Mouse (Mus musculus) forebrain, embryonic 15.5 days (tissue): ENCODE results near the gene Gm3045. TPM values are rescaled to one million over a fixed set of nuclear protein-coding genes. Genes with fewer than 3 reads are reported as not detected.
A peak's percentile ranks its signal among the peaks of the same experiment; 100 is the strongest.

Experiments
- ATAC-seq: fragments of 200-750 bp; cut with Nextera tagmentation; replicated peaks from 2 replicates; pipeline ENCODE4 v1.8.0; 2017; ENCODE audit warnings: mild to moderate bottlenecking, moderate TSS enrichment, moderate library complexity
- H3K27ac ChIP-seq: fragments of 300-500 bp; sonication (generic); replicated peaks from 2 replicates; pipeline ENCODE4 v1.5.1; 2015; ENCODE audit warnings: mild to moderate bottlenecking, inconsistent platforms
- H3K27me3 ChIP-seq: fragments of 300-500 bp; sonication (generic); 2 replicates; pipeline ENCODE4 v1.6.1; 2015; ENCODE audit warnings: inconsistent platforms
- H3K36me3 ChIP-seq: fragments of 300-500 bp; sonication (generic); 2 replicates; pipeline ENCODE4 v1.6.1; 2015; ENCODE audit warnings: mild to moderate bottlenecking, inconsistent platforms
- H3K4me1 ChIP-seq: fragments of 300-500 bp; sonication (generic); 2 replicates; pipeline ENCODE4 v1.6.1; 2015; ENCODE audit warnings: inconsistent platforms
- H3K4me2 ChIP-seq: fragments of 300-500 bp; sonication (generic); replicated peaks from 2 replicates; pipeline ENCODE4 v1.6.1; 2015; ENCODE audit warnings: mild to moderate bottlenecking, inconsistent platforms
- H3K4me3 ChIP-seq: fragments of 300-500 bp; sonication (generic); 2 replicates; pipeline ENCODE4 v1.5.1; 2015; ENCODE audit warnings: mild to moderate bottlenecking, inconsistent platforms
- H3K9ac ChIP-seq: fragments of 300-500 bp; sonication (generic); replicated peaks from 2 replicates; pipeline ENCODE4 v1.6.1; 2015; ENCODE audit warnings: mild to moderate bottlenecking, inconsistent platforms
- H3K9me3 ChIP-seq: fragments of 300-500 bp; sonication (generic); 2 replicates; pipeline ENCODE4 v1.6.1; 2016; ENCODE audit warnings: inconsistent platforms
- WGBS: fragments of 180-500 bp; shearing (Covaris S2); methylation state at CpG from one replicate; pipeline ENCODE4 v1.1.7; 2015; ENCODE audit warnings: mixed read lengths; 5-methylcytosine and 5-hydroxymethylcytosine counted together
- polyA plus RNA-seq: library from polyadenylated mRNA; unstranded; fragments of >200 nt; fragmentation: Nextera tagmentation; extraction: Ambion mirVana; gene quantifications from 2 replicates; pipeline ENCODE4 v1.2.1, GENCODE M21; 2015

Gm3045 gene
- polyA plus RNA-seq, 1 experiment from 2014 or later = not detected

- H3K4me1 ChIP-seq = peaks cover 8% of the 10 kb centered on the region
- WGBS = 89% methylated on average over 3 of the region's 3 CpGs
- H3K27ac ChIP-seq = no peak overlapping the region
- H3K9ac ChIP-seq = no peak overlapping the region
- peaks cover 30% of the 10 kb centered on the region for H3K27me3 ChIP-seq
- no peaks in the 10 kb centered on the region for H3K36me3 ChIP-seq
- H3K4me3 ChIP-seq = no peak overlapping the region
- no peaks in the 10 kb centered on the region for H3K9me3 ChIP-seq
- H3K4me2 ChIP-seq = no peak overlapping the region
- ATAC-seq = no peak
These were observed 17.7 kb downstream of the Gm3045 start for GRCm38 (mm10) chr13:56444112-56444511.

- H3K27me3 ChIP-seq = peaks cover 21% of the 10 kb centered on the region
- H3K9me3 ChIP-seq = no peaks in the 10 kb centered on the region
- no peak overlapping the region for H3K4me2 ChIP-seq
- no peak for ATAC-seq
- no peaks in the 10 kb centered on the region for H3K36me3 ChIP-seq
- H3K9ac ChIP-seq = no peak overlapping the region
- H3K27ac ChIP-seq = no peak overlapping the region
- H3K4me3 ChIP-seq = no peak overlapping the region
- WGBS = 90% methylated on average over 6 of the region's 6 CpGs
- H3K4me1 ChIP-seq = peaks cover 16% of the 10 kb centered on the region
These were observed 18.6 kb downstream of the Gm3045 start for GRCm38 (mm10) chr13:56444996-56445395.

GRCm38 (mm10) chr13:56449239-56450030 is 23.0 kb downstream of the Gm3045 start:
- Histone ChIP-seq H3K27me3 (peaks cover 13% of the 10 kb centered on the region; the same call in 1 of the 2 replicates), H3K4me2 (no peak overlapping the region), H3K4me3 (no peak overlapping the region), H3K9ac (no peak overlapping the region), H3K4me1 (peaks cover 21% of the 10 kb centered on the region), H3K36me3 (no peaks in the 10 kb centered on the region), H3K27ac (no peak overlapping the region), H3K9me3 (no peaks in the 10 kb centered on the region)
- peak; percentile 77 for ATAC-seq
- 30% methylated on average over 10 of the region's 10 CpGs for WGBS

- Histone ChIP-seq H3K4me2 (no peak overlapping the region), H3K4me1 (peaks cover 21% of the 10 kb centered on the region), H3K27me3 (peaks cover 13% of the 10 kb centered on the region; the same call in 1 of the 2 replicates), H3K9ac (no peak overlapping the region), H3K27ac (no peak overlapping the region), H3K4me3 (no peak overlapping the region), H3K36me3 (no peaks in the 10 kb centered on the region), H3K9me3 (no peaks in the 10 kb centered on the region)
- WGBS = 64% methylated on average over 8 of the region's 8 CpGs
- ATAC-seq = no peak
These were observed 23.6 kb downstream of the Gm3045 start for GRCm38 (mm10) chr13:56450035-56450434.

- no peak for ATAC-seq
- Histone ChIP-seq H3K27me3 (no peaks in the 10 kb centered on the region), H3K36me3 (no peaks in the 10 kb centered on the region), H3K27ac (no peak overlapping the region), H3K4me1 (no peaks in the 10 kb centered on the region), H3K4me2 (no peak overlapping the region), H3K9ac (no peak overlapping the region), H3K4me3 (no peak overlapping the region), H3K9me3 (no peaks in the 10 kb centered on the region)
- 45% methylated on average over 9 of the region's 9 CpGs for WGBS
These were observed 31.6 kb downstream of the Gm3045 start for GRCm38 (mm10) chr13:56458001-56458400.

GRCm38 (mm10) chr13:56461460-56461859 is 35.1 kb downstream of the Gm3045 start:
- Histone ChIP-seq H3K4me1 (no peaks in the 10 kb centered on the region), H3K9me3 (no peaks in the 10 kb centered on the region), H3K4me2 (no peak overlapping the region), H3K4me3 (no peak overlapping the region), H3K36me3 (no peaks in the 10 kb centered on the region), H3K27me3 (no peaks in the 10 kb centered on the region), H3K9ac (no peak overlapping the region), H3K27ac (no peak overlapping the region)
- WGBS = 87% methylated on average over 4 of the region's 4 CpGs
- ATAC-seq = no peak

- H3K27ac ChIP-seq = no peak overlapping the region
- H3K9ac ChIP-seq = no peak overlapping the region
- H3K4me2 ChIP-seq = no peak overlapping the region
- no peaks in the 10 kb centered on the region for H3K36me3 ChIP-seq
- no peak for ATAC-seq
- H3K27me3 ChIP-seq = no peaks in the 10 kb centered on the region
- no peaks in the 10 kb centered on the region for H3K9me3 ChIP-seq
- no peak overlapping the region for H3K4me3 ChIP-seq
- WGBS = 92% methylated on average over 4 of the region's 4 CpGs
- no peaks in the 10 kb centered on the region for H3K4me1 ChIP-seq
These were observed 36.4 kb downstream of the Gm3045 start for GRCm38 (mm10) chr13:56462791-56463190.

GRCm38 (mm10) chr13:56463261-56463660 is 36.9 kb downstream of the Gm3045 start:
- 82% methylated on average over 7 of the region's 7 CpGs for WGBS
- ATAC-seq = no peak
- Histone ChIP-seq H3K4me1 (no peaks in the 10 kb centered on the region), H3K27me3 (no peaks in the 10 kb centered on the region), H3K4me2 (no peak overlapping the region), H3K4me3 (no peak overlapping the region), H3K36me3 (no peaks in the 10 kb centered on the region), H3K9me3 (no peaks in the 10 kb centered on the region), H3K9ac (no peak overlapping the region), H3K27ac (no peak overlapping the region)

- Histone ChIP-seq H3K4me1 (no peaks in the 10 kb centered on the region), H3K4me3 (no peak overlapping the region), H3K9ac (no peak overlapping the region), H3K4me2 (no peak overlapping the region), H3K27ac (no peak overlapping the region), H3K36me3 (no peaks in the 10 kb centered on the region), H3K27me3 (no peaks in the 10 kb centered on the region), H3K9me3 (no peaks in the 10 kb centered on the region)
- 78% methylated on average over 6 of the region's 6 CpGs for WGBS
- ATAC-seq = no peak
These were observed 37.4 kb downstream of the Gm3045 start for GRCm38 (mm10) chr13:56463750-56464149.

GRCm38 (mm10) chr13:56467786-56468185 is 41.4 kb downstream of the Gm3045 start:
- Histone ChIP-seq H3K4me1 (no peaks in the 10 kb centered on the region), H3K36me3 (no peaks in the 10 kb centered on the region), H3K27ac (no peak overlapping the region), H3K27me3 (no peaks in the 10 kb centered on the region), H3K9me3 (no peaks in the 10 kb centered on the region), H3K4me2 (no peak overlapping the region), H3K9ac (no peak overlapping the region), H3K4me3 (no peak overlapping the region)
- ATAC-seq = no peak
- 93% methylated on average over 7 of the region's 7 CpGs for WGBS

GRCm38 (mm10) chr13:56468536-56468935 is 42.1 kb downstream of the Gm3045 start:
- no peaks in the 10 kb centered on the region for H3K36me3 ChIP-seq
- no peak overlapping the region for H3K4me3 ChIP-seq
- 93% methylated on average over 4 of the region's 4 CpGs for WGBS
- H3K9me3 ChIP-seq = no peaks in the 10 kb centered on the region
- H3K4me1 ChIP-seq = no peaks in the 10 kb centered on the region
- ATAC-seq = no peak
- no peak overlapping the region for H3K4me2 ChIP-seq
- H3K9ac ChIP-seq = no peak overlapping the region
- no peak overlapping the region for H3K27ac ChIP-seq
- no peaks in the 10 kb centered on the region for H3K27me3 ChIP-seq

- no peak overlapping the region for H3K9ac ChIP-seq
- H3K4me3 ChIP-seq = no peak overlapping the region
- no peaks in the 10 kb centered on the region for H3K36me3 ChIP-seq
- H3K4me1 ChIP-seq = peaks cover 3% of the 10 kb centered on the region; the same call in 1 of the 2 replicates
- H3K27me3 ChIP-seq = 0 out of 2 replicates have a peak, but pooled peaks cover 4% of the 10 kb centered on the region
- no peak overlapping the region for H3K4me2 ChIP-seq
- ATAC-seq = no peak
- 83% methylated on average over 6 of the region's 6 CpGs for WGBS
- no peaks in the 10 kb centered on the region for H3K9me3 ChIP-seq
- H3K27ac ChIP-seq = no peak overlapping the region
These were observed 44.8 kb downstream of the Gm3045 start for GRCm38 (mm10) chr13:56471211-56471610.

- Histone ChIP-seq H3K36me3 (no peaks in the 10 kb centered on the region), H3K9ac (no peak overlapping the region), H3K9me3 (no peaks in the 10 kb centered on the region), H3K4me3 (no peak overlapping the region), H3K27me3 (0 out of 2 replicates have a peak, but pooled peaks cover 4% of the 10 kb centered on the region), H3K4me2 (no peak overlapping the region), H3K4me1 (peaks cover 6% of the 10 kb centered on the region; the same call in 1 of the 2 replicates), H3K27ac (no peak overlapping the region)
- no peak for ATAC-seq
- 78% methylated on average over 9 of the region's 9 CpGs for WGBS
These were observed 45.6 kb downstream of the Gm3045 start for GRCm38 (mm10) chr13:56471951-56472350.
